Mouse (Mus musculus) urinary bladder, postnatal 36 days (tissue): ENCODE measurements at regions not wholly inside any gene's neighbourhood (a gene's known extent, or its start where the extent isn't known, plus 50 kb on each side); places are given as distances from the start of the nearest gene placed in this dataset.
A peak's percentile ranks its signal among the peaks of the same experiment; 100 is the strongest.
"Not testable (repeated sequence)": the region's sequence is repeated elsewhere in the genome, so short reads cannot be mapped to it uniquely, and the experiment has no call there.

ENCODE experiments used
- DNase-seq, 2 experiments: peaks; one replicate each; pipeline ENCODE4 v3.0.0; 2022; ENCODE audit warnings: low spot score in 2 of 2, mixed read lengths in 1 of 2

DNA sequence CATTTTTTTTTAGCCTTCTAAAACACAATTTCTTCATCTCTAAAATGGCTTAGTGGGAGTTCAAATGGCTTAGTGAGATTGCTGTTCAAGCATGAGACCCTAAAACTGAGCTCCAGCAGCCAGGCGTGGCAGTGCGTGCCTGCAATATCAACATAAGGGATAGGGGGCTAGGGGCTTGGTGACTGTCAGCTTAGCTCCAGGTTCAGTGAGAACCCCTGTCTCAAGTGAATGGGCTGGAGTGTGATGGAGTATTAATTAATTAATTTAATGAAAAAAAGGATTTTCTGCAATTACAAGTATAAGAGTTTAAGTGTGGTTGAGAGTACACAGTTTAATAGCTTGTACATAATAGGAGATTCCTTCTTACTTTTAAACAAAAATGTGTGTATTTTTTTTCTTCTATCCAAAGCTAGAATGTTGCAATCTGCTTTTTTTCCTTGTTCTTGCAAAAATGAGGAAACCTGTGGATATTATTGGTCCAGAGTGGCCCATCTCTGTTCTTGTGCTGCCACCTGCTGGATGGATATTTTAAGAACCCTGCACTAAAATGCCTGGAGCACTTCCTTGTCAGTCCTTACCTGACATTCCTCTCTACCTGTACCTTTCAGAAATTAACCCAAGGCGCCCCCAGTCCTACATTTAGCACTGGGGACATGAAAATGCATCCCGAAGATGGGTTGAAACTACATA lies 54.0 kb upstream of the Usp47 start:
- peak; percentile 72 to 74 for DNase-seq

DNA sequence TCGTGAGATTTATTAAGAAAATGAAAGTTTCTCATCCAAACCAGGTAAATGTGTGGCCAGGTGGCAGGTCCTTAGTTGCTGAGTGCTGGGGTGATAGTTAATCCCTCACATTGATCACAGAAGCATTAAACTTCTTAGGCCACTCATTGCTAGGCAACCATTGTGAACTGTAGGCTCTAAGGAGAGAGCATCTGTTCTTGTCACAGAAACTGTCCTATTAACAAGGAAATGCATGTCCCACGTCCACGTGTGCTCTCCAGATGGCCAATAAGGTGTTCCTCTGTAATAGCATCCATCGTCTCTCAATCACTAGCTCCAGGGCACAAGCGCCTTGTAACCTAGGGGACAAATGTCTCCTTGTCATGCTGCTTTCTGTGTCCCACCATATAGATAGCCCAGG lies 55.0 kb upstream of the Usp47 start:
- no peak for DNase-seq

DNA sequence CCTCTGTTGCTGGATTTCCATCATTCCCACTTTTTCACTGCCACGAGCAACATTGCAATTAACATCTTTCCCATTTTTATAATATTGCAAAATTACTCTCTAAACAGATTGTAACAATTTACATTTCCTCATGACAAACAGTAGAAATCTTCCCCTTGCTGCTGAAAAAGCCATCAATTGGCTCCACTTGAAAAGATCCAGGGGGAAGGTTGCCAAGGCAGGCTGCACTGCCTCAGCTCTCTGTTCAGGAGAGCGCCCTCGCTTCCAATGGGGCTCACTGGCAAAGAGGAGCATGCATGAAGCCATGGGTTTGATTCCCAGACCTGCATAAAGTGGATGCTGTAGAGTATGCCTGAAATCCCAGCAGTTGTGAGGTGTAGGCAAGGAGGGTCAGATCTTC lies 56.6 kb upstream of the Usp47 start:
- no peak for DNase-seq

DNA sequence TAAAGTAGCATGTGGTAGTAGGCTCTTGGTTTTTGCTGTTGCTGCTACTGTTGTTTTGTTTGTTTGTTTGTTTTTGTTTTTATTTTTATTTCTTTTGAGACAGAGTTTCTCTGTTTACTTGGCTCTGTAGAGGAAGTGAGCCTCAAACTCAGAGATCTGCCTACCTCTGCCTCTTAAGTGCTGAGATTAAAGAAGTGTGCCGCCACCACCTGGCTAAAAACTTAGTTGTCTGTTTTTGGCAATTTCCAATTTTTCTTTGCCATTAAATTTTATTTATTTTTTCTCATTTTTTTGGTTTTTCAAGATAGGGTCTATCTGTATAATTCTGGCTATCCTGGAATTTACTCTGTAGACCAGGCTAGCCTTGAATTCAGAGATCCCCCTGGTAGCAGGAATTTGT lies 59.3 kb upstream of the Usp47 start:
- no peak for DNase-seq

DNA sequence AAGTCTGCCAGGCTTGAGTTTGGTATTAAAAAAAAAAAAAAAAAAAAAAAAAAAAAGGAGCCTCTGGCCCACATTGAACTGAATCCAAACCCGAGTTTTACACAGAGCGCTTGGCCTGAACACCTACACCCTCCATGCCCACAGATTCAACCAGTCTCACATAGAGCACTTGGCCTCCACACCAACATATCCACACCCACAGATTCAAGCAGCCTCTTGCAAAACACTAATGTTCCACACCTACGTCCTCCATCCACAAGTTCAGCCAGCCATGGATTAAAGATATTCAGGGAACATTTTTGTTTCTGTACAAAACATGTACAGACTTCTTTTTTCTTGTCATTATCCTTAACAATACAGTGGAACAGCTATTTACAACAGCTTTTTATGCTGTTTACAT lies 63.3 kb upstream of the Usp47 start:
- no peak for DNase-seq

DNA sequence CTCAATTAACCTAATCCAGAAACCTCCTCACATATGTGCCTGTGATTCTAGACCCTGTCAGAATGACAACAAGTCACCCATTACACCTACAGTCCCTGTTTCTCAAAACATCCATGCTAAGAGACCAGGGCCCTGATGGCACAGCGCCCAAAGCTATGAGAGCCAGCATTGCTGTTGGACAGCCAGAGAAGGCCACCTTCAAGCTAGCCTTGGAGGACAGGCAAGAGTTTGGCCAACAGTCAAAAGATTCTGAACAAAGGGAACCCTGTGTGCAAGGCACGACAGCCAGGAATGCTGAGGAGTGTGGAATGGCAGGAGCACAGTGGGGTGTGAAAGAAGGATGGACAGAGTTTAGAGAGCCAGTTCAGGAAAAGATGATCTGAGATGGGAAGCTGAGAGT lies 66.6 kb upstream of the Usp47 start:
- no peak for DNase-seq

DNA sequence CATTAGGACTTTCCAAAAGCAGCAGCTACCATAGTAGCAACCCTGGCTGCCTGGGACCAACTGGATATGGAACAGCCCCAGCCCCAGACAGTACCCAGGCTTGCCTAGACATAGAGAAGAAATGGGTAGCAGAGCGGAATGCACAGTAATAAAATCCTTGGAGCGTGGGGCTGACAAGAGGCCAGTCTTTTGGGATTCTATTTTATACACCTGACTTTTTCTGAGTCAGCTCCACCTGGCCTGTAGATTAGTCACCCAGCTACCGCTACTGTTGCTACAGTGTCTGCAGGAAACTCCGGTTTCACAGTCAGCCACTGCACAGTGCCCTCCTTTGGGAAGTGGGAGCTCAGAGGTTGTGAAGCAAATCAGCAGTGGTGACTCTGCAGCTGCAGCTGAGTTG lies 83.7 kb upstream of the Usp47 start:
- DNase-seq, result no peak

DNA sequence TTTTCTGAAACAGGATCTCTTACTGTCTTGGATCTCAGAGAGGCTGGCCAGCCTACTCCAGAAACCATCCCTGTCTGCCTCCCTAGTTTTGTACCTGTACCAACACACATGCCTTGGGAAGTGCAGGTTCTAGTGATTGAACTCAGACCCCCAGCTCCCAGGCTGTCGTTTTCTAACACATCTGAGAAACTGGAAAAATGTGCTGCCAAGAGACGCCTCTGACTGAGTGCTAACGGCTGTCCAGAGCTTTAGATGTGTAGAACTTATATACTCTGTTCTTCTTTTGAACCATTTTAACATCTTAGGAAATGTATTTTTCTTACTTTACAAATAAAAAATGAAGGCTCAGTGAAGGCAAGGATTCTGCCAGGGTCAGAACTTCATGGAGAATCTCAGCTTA lies 85.8 kb upstream of the Usp47 start:
- DNase-seq, result no peak

DNA sequence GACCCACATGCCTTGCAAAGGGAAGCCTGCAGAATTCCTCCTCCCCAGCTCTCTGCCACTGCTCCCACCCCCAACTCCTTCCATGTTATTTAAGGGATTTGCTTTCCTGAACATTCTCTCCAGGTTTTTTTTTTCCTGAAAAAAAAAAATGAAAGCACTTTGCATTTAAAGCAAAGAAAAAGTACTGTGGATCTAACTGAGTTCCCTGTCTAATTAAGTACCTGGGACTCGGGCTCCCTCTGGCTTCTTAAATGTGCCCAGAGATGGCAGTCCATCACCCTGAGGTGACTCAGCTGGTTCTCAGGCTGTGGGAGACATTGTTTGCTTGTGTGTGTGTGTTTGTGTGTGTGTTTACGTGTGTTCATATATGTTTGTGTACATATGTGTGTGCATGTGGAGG lies 86.2 kb upstream of the Usp47 start:
- DNase-seq, result no peak

DNA sequence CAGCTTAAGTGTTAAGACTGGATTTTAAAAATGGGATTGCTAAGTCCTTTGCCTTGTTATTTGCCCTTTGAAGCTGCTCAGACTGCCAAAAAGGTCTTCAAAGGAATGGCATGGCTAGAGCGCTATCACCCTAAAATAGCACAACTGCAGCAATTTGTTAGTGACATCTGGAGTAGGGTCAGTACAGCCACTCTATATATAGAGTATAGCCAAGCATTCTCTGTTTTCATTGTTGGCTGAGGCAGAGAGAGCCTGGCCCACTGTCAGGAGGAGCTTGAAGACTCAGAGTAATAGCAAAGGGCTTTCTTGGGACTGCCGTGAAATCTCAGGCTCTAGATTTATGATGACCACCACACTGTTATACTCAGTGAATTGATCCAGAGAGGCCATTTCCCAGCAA lies 90.6 kb upstream of the Usp47 start:
- no peak for DNase-seq

DNA sequence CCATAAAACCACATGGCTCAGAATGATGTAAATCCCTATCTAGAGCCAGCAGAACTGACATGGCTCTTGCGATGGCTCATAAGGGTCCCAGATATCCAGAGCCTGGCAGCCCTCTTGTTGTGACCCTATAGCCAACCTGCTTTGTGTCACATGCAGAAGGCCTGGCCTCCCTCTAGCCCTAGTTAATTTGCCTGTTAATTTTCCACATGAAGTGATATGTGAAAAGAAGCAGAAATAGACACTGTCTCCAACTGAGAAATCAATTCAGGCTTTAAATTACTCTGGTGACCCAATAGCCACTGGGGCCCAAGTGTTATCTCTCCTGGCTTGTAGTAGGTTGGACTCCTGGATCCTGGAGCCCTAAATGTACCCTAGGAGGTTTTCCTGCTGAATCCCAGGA lies 103.3 kb upstream of the Usp47 start:
- no peak for DNase-seq

DNA sequence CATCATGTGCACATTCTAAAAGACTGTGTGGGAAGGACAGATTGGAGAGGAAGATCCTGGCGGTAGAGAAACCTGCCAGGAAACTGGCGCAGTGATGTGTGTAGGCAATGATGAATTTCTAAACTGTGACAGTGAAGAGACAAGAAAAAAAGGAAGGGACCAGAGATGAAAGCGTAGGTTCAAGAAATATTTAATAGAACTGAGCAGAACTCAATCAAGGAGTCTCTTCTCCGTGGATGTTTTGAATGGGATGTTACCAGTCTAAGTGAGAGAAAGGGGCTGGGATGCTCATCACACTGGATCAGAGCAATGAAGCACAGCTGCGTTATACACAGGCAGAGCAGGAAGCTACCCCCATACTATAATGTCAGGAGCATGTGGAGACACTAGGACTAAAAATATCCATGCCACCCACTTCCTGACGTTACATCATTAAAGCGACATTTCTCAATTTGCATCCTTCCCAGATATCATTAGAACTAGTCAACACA lies 119.5 kb upstream of the Usp47 start:
- DNase-seq, result no peak

DNA sequence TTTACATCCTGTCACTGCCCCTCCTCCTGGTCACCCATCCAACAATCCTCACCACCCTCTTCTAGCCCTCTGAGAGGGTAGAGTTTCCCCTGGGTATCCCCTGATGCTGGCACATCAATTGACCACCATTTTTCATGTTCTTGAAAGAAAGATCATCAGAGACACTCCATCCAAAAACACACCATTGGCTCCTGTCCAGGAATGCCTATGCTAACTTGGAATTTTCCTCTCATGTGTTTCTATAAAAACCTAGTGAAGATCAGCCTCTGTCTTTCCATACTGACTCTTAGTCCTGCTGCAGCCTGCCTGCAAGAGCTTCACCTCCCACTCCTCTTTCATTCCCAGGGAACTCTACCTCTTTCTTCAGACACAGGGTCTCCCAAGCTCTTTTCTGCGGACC lies 117.2 kb upstream of the Galnt18 start:
- no peak for DNase-seq

DNA sequence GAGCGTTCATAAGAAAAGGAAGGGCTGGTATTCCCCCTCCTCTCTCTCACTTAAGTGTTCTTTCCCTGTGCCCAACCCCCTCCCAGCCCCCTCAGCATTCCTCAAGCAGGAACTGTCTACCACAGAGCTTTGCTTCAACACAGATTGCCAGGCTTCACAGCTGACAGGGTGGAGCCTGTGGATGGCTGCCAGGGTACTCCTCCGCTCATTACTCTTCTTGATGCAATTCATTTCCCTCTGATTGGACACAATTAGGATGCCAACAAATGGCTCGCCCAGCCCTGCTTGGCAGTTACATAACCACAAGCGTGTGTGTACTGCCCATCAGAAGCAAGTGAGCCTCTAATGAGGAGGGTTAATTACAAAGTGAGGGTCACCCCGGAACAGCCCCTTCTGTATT lies 116.5 kb upstream of the Galnt18 start:
- peak; percentile 16 to 55 for DNase-seq

DNA sequence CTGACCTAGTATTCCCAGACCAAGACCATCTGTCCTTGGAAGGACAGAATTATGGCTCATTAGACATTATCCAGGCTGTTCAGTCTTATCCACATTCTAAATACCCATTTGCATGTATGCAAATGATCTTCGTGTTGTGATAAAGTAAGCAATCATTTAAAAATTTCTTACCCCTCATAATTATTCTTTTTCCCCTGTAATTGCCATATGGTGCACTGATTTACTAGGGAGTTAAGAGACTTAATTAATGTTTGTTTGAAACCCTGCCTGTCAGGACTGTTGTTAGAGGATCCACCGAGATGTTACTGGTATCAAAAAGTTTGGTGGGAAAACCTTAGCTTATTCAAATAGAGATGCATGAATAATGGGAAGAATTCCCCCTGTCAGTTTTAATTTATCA lies 103.2 kb upstream of the Galnt18 start:
- DNase-seq, result no peak

DNA sequence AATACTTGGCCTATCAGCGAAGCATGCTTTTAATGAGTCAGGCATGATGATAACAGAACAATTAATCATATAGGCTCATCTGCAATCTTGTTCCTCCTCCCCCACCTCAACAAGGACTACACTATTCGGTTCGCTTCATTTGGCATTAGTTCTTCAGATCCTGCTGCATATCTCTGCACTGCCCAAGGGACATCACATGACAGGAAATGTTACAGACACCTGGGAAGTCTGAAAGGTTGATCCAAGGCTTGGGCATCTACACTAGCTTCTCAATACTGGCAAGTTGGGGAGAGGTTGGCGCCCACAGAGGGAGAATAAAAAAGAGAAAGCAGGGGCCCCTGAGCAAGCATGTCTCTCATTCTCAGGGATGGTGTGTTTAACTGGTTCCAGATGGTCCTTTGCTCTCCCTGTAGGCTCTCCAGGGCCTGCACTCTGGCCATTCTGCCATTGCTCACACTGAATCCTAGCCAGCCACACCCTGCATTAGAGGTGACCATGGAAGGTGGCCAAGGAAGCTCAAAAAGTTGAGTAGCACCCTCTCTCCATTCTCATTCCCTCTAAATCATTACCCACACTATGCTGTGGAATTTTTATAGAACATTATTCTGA lies 100.4 kb upstream of the Galnt18 start:
- DNase-seq, result no peak

DNA sequence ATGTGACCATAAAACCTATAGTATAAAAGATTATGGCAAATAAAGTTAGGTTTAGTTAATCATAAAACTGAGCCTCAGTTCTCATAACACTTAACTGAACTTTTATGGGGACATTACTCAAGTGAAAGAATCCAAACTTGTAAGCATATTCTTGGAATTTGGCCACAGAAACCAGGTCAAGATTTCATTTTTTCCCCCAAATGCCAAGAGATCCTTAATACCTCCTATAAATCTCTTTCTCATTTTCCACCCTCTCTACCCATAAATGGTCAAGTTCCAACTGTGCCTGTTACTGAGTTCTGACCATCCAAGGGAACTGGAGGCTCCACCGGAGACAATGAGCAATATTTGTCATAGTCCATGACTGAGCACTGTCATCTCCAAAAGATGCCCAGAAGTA lies 97.8 kb upstream of the Galnt18 start:
- no peak for DNase-seq

DNA sequence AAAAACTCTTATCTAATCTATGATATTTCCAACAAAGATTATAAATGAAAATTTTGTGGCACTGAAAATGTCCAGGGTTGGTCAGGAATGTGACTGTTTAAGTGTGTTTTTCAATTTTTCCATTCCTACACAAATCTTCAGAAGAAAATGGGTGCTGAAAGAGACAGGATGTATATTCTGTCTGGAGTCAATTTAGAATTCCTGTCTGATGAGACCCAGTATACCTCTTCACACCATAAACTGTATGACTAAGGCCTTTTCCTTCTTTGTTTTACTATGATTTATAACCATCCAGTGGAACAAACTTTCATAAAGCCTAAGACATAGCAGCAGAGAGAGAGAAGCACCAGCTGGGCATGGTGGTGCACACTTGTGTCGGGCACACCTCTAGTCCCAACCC lies 96.2 kb upstream of the Galnt18 start:
- DNase-seq, result no peak

DNA sequence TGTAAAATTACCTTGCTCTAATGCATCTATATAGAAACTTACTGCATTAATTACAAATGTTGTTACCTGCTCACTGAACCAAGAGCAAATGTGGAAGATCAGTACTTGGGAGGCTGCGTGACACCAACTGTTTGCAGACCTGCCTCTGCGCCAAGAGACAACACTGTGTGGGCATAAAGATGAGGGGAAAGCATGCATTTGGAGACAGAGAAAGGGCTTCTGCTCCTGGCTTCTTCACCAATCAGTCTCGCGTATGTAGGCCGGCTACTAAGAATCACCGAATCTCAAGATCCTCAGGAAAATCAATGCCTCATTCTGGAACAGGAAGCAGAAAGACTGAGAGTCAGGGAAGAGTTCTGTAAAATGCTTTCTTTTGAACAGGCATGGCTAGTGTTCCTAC lies 89.6 kb upstream of the Galnt18 start:
- no peak for DNase-seq

DNA sequence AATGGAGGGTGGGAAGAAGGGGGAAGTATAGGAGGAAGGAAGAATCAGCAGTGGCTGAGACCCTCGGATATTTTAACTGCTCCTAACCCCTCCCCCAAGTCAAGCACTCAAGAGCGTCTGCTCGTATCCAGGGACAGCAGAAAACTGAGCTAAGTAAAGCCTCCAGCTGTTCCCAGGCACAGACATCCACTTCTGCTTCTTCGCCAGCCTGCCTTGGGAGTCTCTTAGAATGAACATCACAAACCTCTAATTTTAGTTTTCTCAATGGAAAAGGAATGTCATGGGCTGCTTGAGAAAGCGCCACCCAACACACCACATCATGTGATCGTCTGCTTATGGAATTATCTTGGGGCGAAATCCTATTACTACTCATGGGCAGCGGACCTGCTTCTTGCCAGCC lies 83.3 kb upstream of the Galnt18 start:
- DNase-seq, result no peak

DNA sequence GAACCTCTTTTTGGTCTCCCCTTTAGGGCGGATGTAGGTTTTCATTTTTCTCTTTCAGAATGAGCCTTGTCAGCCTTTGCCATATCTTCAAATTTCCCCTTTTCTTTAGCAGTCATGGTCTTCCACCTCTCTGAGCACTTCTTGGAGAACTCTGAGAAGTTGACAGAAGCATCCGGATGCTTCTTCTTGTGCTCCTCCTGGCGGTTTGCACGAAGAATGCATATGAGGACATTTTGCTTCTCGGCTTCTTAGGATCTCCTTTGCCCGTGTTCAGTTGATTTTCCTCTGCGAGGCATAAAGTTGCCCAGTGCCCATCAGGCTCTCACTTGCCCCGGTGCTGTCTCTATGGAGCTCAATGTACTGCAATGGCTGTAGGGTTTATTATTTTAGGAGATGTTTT lies 78.5 kb upstream of the Galnt18 start:
- not testable (repeated sequence) for DNase-seq

DNA sequence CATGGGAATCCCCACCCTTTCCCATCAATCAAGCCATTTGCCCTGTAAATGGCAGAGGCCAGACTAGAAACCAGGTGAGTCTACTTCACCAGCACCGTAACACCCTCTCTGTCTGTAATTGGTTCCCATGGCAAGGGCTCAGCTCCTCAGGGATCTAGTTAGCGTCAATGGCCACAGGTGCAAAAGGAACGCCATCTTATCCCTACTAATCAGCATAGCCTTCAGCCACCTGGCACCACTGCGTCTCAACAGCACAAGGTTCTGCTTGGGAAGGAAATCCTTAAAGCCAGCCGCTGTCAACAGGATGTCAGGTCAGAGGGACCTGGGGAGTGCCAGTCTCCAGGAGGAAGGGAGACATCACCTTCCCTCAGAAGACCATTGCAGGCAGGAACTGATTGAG lies 77.2 kb upstream of the Galnt18 start:
- no peak for DNase-seq

DNA sequence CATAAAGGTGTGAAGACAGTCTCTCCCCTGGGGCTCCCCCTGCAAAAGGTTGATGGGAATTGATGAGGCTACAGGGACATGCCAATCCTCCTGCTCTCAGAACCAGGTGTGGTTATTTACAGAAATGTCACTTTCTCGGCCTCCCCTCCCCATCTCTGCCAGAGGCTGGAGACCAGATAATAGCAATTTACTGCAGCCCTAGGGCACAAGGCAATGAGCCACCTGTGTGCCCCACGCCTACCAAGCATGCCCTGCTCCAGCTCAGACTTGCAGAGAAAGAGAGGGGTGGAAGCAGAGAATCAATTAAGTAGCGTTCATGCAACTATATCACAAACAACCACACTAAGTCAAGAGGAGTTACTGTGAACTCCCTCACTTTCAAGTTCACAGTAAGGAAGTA lies 75.5 kb upstream of the Galnt18 start:
- DNase-seq, result no peak

DNA sequence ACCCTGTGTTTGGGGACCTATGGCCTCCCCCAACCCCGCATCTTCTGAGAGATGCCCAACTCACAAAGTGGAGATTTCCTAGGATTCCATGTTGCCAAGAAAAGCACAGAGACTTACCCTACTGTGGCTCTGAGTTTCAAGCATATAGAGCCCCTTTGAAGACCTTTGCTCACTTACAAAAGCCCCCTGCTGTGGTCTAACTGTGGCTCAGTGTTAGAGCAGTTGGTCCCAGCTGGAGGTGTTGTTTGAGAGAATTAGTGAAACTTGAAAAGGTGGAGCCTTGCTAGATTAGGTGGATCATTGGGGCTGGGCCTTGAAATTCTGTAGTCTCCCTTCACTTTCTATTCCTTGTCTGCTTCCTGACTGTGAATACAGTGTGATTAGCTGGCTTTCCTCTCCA lies 66.6 kb upstream of the Galnt18 start:
- DNase-seq, result no peak
